9 mouse cellular contexts compared by ENCODE assay signal in the genomic region with DNA sequence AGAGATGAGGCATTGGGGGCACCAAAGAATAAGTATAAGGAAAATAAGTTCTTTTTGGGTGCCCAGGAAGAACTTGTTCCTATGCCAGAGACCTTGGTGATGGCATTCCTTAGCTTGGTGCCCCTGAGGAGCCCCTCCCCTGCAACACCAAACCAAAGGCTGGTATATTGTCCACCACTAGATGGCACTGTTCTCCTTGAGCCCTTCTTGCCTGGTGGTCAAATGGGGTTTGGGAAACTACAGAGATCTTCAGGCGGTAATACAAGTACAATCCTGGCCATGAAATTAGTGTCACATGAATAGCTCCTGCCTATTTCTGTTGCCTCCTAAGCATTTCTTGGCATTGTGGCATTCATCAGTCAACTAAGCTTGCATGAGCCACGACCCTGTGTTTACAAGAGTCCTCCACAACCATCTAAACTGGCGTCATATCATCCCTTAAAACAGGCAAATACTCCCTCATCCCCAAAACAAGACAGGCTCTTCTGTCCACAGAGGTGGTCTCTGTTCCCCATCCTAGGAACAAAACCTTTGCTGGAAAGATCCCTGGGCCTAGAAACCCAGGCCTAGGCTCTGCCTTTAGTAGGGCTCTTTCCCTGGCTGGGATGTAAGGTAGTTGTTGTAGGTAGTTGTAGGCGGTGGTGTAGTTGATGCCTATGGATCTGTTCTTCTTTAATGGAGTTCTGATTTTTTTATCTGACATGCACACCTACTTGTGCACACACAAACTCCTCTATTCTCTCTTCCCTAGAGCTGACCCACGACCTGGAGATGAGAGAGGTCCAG. TPM values are rescaled to one million over a fixed set of nuclear protein-coding genes. Genes with fewer than 3 reads are reported as not detected.
DNase-seq lines count a peak whose midpoint lies in the region; ATAC-seq and TF ChIP-seq lines count a peak whose summit lies in the region.
"Had no signal": no experiment of that assay in that cellular context is flagged by ENCODE, and none has a peak within 500 bp of the region (broad histone marks: within the 10 kb centered on the region; RNA-seq: fewer than 3 reads in every experiment).

No protein-coding gene starts in this region.

- peaks cover 13% of the 10 kb centered on the region for H3K4me1 ChIP-seq in forebrain, embryonic 14.5 days (ENCODE audit: control insufficient read depth, insufficient read depth, low read length)
- H3K4me1 ChIP-seq in forebrain, embryonic 13.5 days = peaks cover 16% of the 10 kb centered on the region
- H3K4me1 ChIP-seq in cortical plate, adult 2 months (ENCODE audit: control insufficient read depth, insufficient read depth, low read length) = peaks cover 5% of the 10 kb centered on the region

- H3K4me3 ChIP-seq in forebrain, embryonic 14.5 days (ENCODE audit: low read depth, low read length) = no peak overlapping the region
- no peak overlapping the region for H3K4me3 ChIP-seq in forebrain, embryonic 13.5 days
- no peak overlapping the region for H3K4me3 ChIP-seq in cortical plate, adult 2 months (ENCODE audit: insufficient read depth, low read length)
- H3K4me3 ChIP-seq: stomach, embryonic 15.5 days had no signal

- TF ChIP-seq CTCF in cortical plate, adult 2 months (IDR thresholded peaks at IDR 0.05; ENCODE audit: extremely low read depth, insufficient read depth, low read length) = peak; percentile 87

- no peak overlapping the region for H3K9ac ChIP-seq in forebrain, embryonic 14.5 days (ENCODE audit: low read length)
- no peak overlapping the region for H3K9ac ChIP-seq in forebrain, embryonic 13.5 days
- H3K9ac ChIP-seq: stomach, embryonic 15.5 days had no signal

- no peak for ATAC-seq in forebrain, embryonic 14.5 days
- no peak for ATAC-seq in forebrain, embryonic 13.5 days

- no peaks in the 10 kb centered on the region for H3K36me3 ChIP-seq in forebrain, embryonic 14.5 days (ENCODE audit: control insufficient read depth, insufficient read depth, low read length)
- H3K36me3 ChIP-seq in forebrain, embryonic 13.5 days (ENCODE audit: poor library complexity, severe bottlenecking) = no peaks in the 10 kb centered on the region
- H3K36me3 ChIP-seq: stomach, embryonic 15.5 days had no signal

- no peaks in the 10 kb centered on the region for H3K27me3 ChIP-seq in forebrain, embryonic 14.5 days (replicated peaks; ENCODE audit: control insufficient read depth, insufficient read depth, low read length)
- H3K27me3 ChIP-seq in forebrain, embryonic 13.5 days = peaks cover 8% of the 10 kb centered on the region; the same call in 1 of the 2 replicates
- H3K27me3 ChIP-seq: stomach, embryonic 15.5 days had no signal

- H3K27ac ChIP-seq in forebrain, embryonic 14.5 days (ENCODE audit: low read depth, low read length) = no peak overlapping the region
- no peak overlapping the region for H3K27ac ChIP-seq in forebrain, embryonic 13.5 days
- H3K27ac ChIP-seq in cortical plate, adult 2 months (ENCODE audit: insufficient read depth, low read length) = no peak overlapping the region
- H3K27ac ChIP-seq: stomach, embryonic 15.5 days had no signal

- no peak overlapping the region for H3K4me2 ChIP-seq in forebrain, embryonic 14.5 days (ENCODE audit: low read length)
- H3K4me2 ChIP-seq in forebrain, embryonic 13.5 days = no peak overlapping the region
- H3K4me2 ChIP-seq: stomach, embryonic 15.5 days had no signal

- DNase-seq in forebrain, embryonic 14.5 days (ENCODE audit: low spot score) = peak; percentile 87
- DNase-seq in 3134 (ENCODE audit: extremely low read depth, insufficient read length, low spot score) (peak; percentile 46), ZHBTc4 (ENCODE audit: low read depth, low spot score) (peak; percentile 90)
- peak; percentile 87 for DNase-seq in induced T-regulatory cell, adult 2 months (ENCODE audit: low read depth)
- peak; percentile 51 to 75 for DNase-seq in lung, adult 18-20 months
- DNase-seq in right cerebral cortex, postnatal 25 days = peak; percentile 57

- WGBS in forebrain, embryonic 14.5 days = 65% methylated on average over 5 of the region's 5 CpGs
- 64% methylated on average over 5 of the region's 5 CpGs for WGBS in forebrain, embryonic 13.5 days

- TF ChIP-seq POLR2A in cortical plate, adult 2 months (IDR thresholded peaks at IDR 0.05; ENCODE audit: extremely low read depth, insufficient read depth, low read length) = no peak

- H3K9me3 ChIP-seq in forebrain, embryonic 14.5 days (replicated peaks; ENCODE audit: control insufficient read depth, low read length) = no peaks in the 10 kb centered on the region
- H3K9me3 ChIP-seq in forebrain, embryonic 13.5 days (replicated peaks) = no peaks in the 10 kb centered on the region
- H3K9me3 ChIP-seq: stomach, embryonic 15.5 days had no signal

RNA-seq across cellular contexts. Expression of a gene that starts 14.6 kb away (rescaled TPM):
- polyA plus RNA-seq in forebrain, embryonic 14.5 days (2014; fragmentation: Nextera tagmentation; extraction: Ambion mirVana) = 6.3 and 7.7 TPM in 2 replicates
- polyA plus RNA-seq in forebrain, embryonic 13.5 days (2015; fragmentation: Nextera tagmentation; extraction: Ambion mirVana) = 9.3 and 11.8 TPM in 2 replicates
- 51.1 and 52.2 TPM in 2 replicates for polyA plus RNA-seq in cortical plate, adult 2 months (2012; rRNA removed)

RNA-seq across cellular contexts. Expression of a gene that starts 15.3 kb away (rescaled TPM):
- polyA plus RNA-seq in forebrain, embryonic 14.5 days (2014; fragmentation: Nextera tagmentation; extraction: Ambion mirVana) = 2.3 and 3.2 TPM in 2 replicates
- polyA plus RNA-seq in forebrain, embryonic 13.5 days (2015; fragmentation: Nextera tagmentation; extraction: Ambion mirVana) = 1.1 TPM in 2 replicates
- 22.7 and 23.1 TPM in 2 replicates for polyA plus RNA-seq in cortical plate, adult 2 months (2012; rRNA removed)

RNA-seq across cellular contexts. Expression of a gene that starts 24.0 kb away (rescaled TPM):
- polyA plus RNA-seq in forebrain, embryonic 14.5 days (2014; fragmentation: Nextera tagmentation; extraction: Ambion mirVana) = 5.1 and 6.0 TPM in 2 replicates
- 4.0 and 6.2 TPM in 2 replicates for polyA plus RNA-seq in forebrain, embryonic 13.5 days (2015; fragmentation: Nextera tagmentation; extraction: Ambion mirVana)
- 133 and 135 TPM in 2 replicates for polyA plus RNA-seq in cortical plate, adult 2 months (2012; rRNA removed)

Comparison
In these comparisons a context has a peak if more than half of its experiments do, and no peak if none do; other contexts are left out.
1. RNA of a gene that starts 24.0 kb away (polyA plus RNA-seq): 133 to 135 TPM in cortical plate, adult 2 months; 5.1 to 6.0 TPM in forebrain, embryonic 14.5 days and 4.0 to 6.2 TPM in forebrain, embryonic 13.5 days; every median in the first group is over 10 times any median in the second.
2. Peak in every context shown above with its lines, with median percentiles within 50 percentile points of each other: DNase-seq.